8 mouse cellular contexts compared by ENCODE assay signal in genomic region chr7:125707593-125708022, GRCm38 (mm10). TPM values are rescaled to one million over a fixed set of nuclear protein-coding genes. Genes with fewer than 3 reads are reported as not detected.
DNase-seq lines count a peak whose midpoint lies in the region; ATAC-seq lines count a peak whose summit lies in the region.

Gtf3c1 (minus strand) TSS chr7:125707780.
D430042O09Rik (plus strand) TSS chr7:125707888.

- peaks cover 11% of the 10 kb centered on the region for H3K36me3 ChIP-seq in lung, embryonic 16.5 days (ENCODE audit: control insufficient read depth, insufficient read depth, low read length)

- DNase-seq in MEL-GATA-1-ER (ENCODE audit: extremely low read depth, low read depth): peak; percentile 96
- DNase-seq in cerebellum, adult 8-10 months: peak; percentile 100
- DNase-seq in forelimb bud, embryonic 11.5 days (ENCODE audit: low read depth, low spot score): peak; percentile 99
- peak; percentile 96 for DNase-seq in layer of hippocampus, adult 9-10 months (ENCODE audit: low spot score)
- peak; percentile 99 for DNase-seq in ovary, postnatal 10 days (ENCODE audit: low spot score)
- peak; percentile 99 to 100 for DNase-seq in thymus, postnatal 10 days (ENCODE audit: low spot score in 2 of 2)

- H3K27me3 ChIP-seq in lung, embryonic 16.5 days (ENCODE audit: control insufficient read depth, insufficient read depth, low read depth, low read length): no peaks in the 10 kb centered on the region

- peak within 1 kb of the TSS; percentile 93 for H3K9ac ChIP-seq in lung, embryonic 16.5 days (ENCODE audit: low read length)

- H3K9me3 ChIP-seq in lung, embryonic 16.5 days (ENCODE audit: control insufficient read depth, low read length): no peaks in the 10 kb centered on the region

- peak within 1 kb of the TSS; percentile 84 for H3K4me2 ChIP-seq in lung, embryonic 16.5 days (ENCODE audit: low read depth, low read length)

- peaks cover 23% of the 10 kb centered on the region for H3K4me1 ChIP-seq in lung, embryonic 16.5 days (replicated peaks; ENCODE audit: control insufficient read depth, insufficient read depth, low read length)

- 0% methylated on average over 44 of the region's 45 CpGs for WGBS in lung, embryonic 16.5 days

- H3K4me3 ChIP-seq in lung, embryonic 16.5 days (ENCODE audit: low read length): peak within 1 kb of the TSS; percentile 90

- peak; percentile 95 to 98 for ATAC-seq in hematopoietic stem cell, adult 5-6 weeks (replicated peaks in 1 of 2; ENCODE audit: insufficient read depth in 1 of 2, low FRiP score in 2 of 2, low TSS enrichment in 1 of 2, low read depth in 1 of 2, poor library complexity in 2 of 2, severe bottlenecking in 2 of 2)
- ATAC-seq in lung, embryonic 16.5 days (ENCODE audit: low read depth): peak; percentile 99

- H3K27ac ChIP-seq in lung, embryonic 16.5 days (ENCODE audit: low read length): peak within 1 kb of the TSS; percentile 93

RNA-seq across cellular contexts. Expression of gene Gtf3c1, which starts in this region (rescaled TPM):
- total RNA-seq in hematopoietic stem cell, adult 5-6 weeks (2017): 32.2 and 48.7 TPM in 2 replicates
- 29.5 and 30.5 TPM in 2 replicates for polyA plus RNA-seq in lung, embryonic 16.5 days (2015; fragmentation: Nextera tagmentation; extraction: Ambion mirVana)

RNA-seq across cellular contexts. Expression of gene D430042O09Rik, which starts in this region (rescaled TPM):
- 9.9 and 15.8 TPM in 2 replicates for total RNA-seq in hematopoietic stem cell, adult 5-6 weeks (2017)
- polyA plus RNA-seq in lung, embryonic 16.5 days (2015; fragmentation: Nextera tagmentation; extraction: Ambion mirVana): 10.3 and 13.0 TPM in 2 replicates

Comparison
In these comparisons a context has a peak if more than half of its experiments do, and no peak if none do; other contexts are left out.
1. Peak in every context shown above with its lines: DNase-seq, ATAC-seq, H3K4me3 ChIP-seq and H3K27ac ChIP-seq.